Mouse (Mus musculus): ENCODE measurements around the gene B230307C23Rik. TPM values are rescaled to one million over a fixed set of nuclear protein-coding genes. Genes with fewer than 3 reads are reported as not detected.
A peak's percentile ranks its signal among the peaks of the same experiment; 100 is the strongest.
"Not testable (repeated sequence)": the region's sequence is repeated elsewhere in the genome, so short reads cannot be mapped to it uniquely, and the experiment has no call there.

Gene B230307C23Rik
- polyA plus RNA-seq, 1 experiment from 2014 or later, result 17.8 TPM

DNA sequence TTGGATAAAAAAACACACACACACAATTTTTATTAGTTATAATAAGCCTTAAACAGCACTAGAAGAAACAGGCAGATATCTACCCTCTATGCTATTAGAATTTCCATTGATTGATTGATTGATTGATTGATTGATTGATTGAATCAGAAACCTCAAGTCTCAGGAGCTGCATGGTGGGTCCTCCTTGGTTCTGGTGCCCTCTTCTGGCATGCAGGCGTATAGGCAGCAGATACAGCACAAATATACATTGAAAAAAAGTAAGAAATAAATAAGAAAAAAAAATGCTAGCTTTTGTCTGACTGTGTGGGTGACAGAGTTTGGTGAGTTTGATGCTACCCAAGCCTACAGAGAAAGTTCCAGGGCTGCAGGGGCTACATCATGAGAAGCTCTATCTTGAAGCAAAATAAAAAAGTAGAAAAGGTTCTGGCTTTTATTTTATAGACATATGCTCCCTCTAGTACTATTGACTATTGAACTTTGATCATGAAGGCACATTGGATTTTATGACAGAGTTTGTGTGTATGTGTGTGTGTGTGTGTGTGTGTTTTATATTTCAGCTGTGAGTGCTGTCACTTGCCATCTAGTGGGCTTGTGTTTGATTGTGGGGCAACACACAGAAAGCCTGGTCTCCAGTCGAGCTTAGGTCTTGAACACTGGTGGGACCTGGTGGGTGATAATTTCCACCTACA is 25.7 kb downstream of the B230307C23Rik start:
- H3K9me3 ChIP-seq, result peaks cover 20% of the 10 kb centered on the region
- H3K27me3 ChIP-seq, result no peaks in the 10 kb centered on the region
- no peak overlapping the region for H3K9ac ChIP-seq
- H3K4me1 ChIP-seq (replicated peaks), result no peaks in the 10 kb centered on the region
- H3K4me3 ChIP-seq, result no peak overlapping the region
- ATAC-seq (ENCODE audit: low FRiP score, low read depth), result no peak
- no peak overlapping the region for H3K27ac ChIP-seq (replicated peaks)
- H3K4me2 ChIP-seq, result no peak overlapping the region
- H3K36me3 ChIP-seq, result peaks cover 10% of the 10 kb centered on the region
- 80% methylated on average over 2 of the region's 2 CpGs for WGBS

DNA sequence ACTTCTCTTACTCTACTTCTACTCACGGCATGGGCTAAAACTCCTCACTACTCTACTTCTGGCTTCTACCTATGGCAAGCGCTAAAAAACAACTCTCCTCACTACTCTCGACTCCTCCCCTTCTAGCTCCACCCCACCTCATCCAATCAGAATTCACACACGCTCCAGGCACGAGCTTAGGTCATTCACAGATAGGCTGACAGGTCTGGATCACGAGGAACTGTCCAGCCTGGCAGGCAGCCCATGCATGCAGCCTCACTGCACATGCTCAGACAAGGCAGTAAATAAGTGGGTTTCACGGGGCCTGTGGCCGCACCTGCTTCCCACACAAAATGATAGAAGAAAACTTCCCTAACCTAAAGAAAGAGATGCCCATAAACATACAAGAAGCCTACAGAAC is 29.1 kb downstream of the B230307C23Rik start:
- H3K27me3 ChIP-seq; H3K27ac ChIP-seq (replicated peaks); H3K4me3 ChIP-seq; H3K9ac ChIP-seq; H3K4me1 ChIP-seq (replicated peaks); H3K4me2 ChIP-seq; ATAC-seq (ENCODE audit: low FRiP score, low read depth): not testable (repeated sequence)
- peaks cover 18% of the 10 kb centered on the region for H3K9me3 ChIP-seq
- 87% methylated on average over 8 of the region's 8 CpGs for WGBS
- peaks cover 12% of the 10 kb centered on the region for H3K36me3 ChIP-seq

DNA sequence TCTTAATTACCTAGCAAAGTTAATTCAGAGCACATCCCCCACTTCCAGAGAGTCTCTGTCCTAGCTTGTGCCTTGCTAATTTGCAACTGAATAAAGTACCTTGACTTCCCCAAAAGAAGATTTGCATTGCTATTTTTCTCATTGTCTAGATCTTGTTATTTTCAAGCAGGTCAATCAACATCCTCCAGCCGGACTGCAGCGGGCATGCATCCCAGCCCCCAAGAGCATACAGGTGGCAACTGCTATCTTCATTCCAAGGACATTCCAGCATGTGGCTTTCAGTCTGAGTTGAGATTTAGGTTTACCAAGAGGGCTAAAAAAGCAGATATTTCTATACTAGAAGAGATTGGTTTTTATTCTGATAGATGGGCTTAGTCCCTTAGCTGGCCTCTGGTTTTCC is 37.9 kb downstream of the B230307C23Rik start:
- H3K4me1 ChIP-seq (replicated peaks); H3K4me2 ChIP-seq; H3K9ac ChIP-seq; H3K27ac ChIP-seq (replicated peaks); ATAC-seq (ENCODE audit: low FRiP score, low read depth); H3K27me3 ChIP-seq; H3K9me3 ChIP-seq; H3K4me3 ChIP-seq: not testable (repeated sequence)
- WGBS, result 90% methylated on average over 2 of the region's 2 CpGs
- peaks cover 12% of the 10 kb centered on the region for H3K36me3 ChIP-seq

DNA sequence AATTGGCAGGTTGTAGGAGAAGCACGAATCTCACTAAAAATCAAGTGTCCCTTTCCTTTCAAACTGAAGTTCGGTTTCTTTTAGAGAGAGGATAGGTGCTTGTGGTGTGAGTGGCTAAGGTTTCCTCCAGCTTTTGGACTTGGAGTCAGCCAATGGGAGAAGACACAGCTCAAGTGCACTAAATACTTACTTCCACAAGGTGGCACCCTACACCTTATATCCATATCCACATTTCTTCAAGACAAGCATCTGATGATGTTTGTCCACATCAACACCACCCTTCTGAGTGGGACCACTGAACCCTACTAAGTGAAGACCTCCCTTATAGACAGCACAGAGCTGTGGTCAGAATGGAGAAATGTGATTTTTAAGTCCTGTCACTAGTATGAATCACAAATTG is 44.6 kb downstream of the B230307C23Rik start:
- no peaks in the 10 kb centered on the region for H3K27me3 ChIP-seq
- 0 out of 2 replicates have a peak, but pooled peaks cover 3% of the 10 kb centered on the region for H3K9me3 ChIP-seq
- ATAC-seq (ENCODE audit: low FRiP score, low read depth), result no peak
- no peaks in the 10 kb centered on the region for H3K36me3 ChIP-seq
- H3K9ac ChIP-seq, result no peak overlapping the region
- H3K4me2 ChIP-seq, result no peak overlapping the region
- no peak overlapping the region for H3K27ac ChIP-seq (replicated peaks)
- no peaks in the 10 kb centered on the region for H3K4me1 ChIP-seq (replicated peaks)
- no peak overlapping the region for H3K4me3 ChIP-seq
- WGBS, result 86% methylated on average over 2 of the region's 2 CpGs

DNA sequence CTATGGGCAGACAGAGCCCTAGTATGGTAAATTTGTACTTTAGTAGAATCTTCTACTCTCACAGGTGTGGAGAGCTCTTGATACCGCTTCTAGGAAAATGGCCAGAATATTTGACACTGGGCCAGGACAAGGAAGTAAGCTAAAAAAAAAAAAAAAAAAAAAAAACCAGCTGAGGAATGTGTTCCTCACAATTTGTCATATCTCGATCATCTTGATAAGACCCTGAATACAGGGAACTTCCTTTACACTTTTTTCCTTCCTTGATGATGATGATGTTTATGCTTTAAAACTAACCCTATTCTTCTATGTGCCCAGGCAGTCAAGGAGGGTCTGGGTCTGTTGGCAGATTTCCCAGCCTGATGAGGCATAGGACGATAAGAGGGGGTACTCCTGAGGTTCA is 82.3 kb downstream of the B230307C23Rik start:
- H3K27ac ChIP-seq (replicated peaks); H3K9me3 ChIP-seq; H3K27me3 ChIP-seq; H3K4me2 ChIP-seq; H3K36me3 ChIP-seq; ATAC-seq (ENCODE audit: low FRiP score, low read depth); H3K9ac ChIP-seq; H3K4me3 ChIP-seq: not testable (repeated sequence)
- 91% methylated on average over 3 of the region's 3 CpGs for WGBS
- H3K4me1 ChIP-seq (replicated peaks), result peaks cover 16% of the 10 kb centered on the region

DNA sequence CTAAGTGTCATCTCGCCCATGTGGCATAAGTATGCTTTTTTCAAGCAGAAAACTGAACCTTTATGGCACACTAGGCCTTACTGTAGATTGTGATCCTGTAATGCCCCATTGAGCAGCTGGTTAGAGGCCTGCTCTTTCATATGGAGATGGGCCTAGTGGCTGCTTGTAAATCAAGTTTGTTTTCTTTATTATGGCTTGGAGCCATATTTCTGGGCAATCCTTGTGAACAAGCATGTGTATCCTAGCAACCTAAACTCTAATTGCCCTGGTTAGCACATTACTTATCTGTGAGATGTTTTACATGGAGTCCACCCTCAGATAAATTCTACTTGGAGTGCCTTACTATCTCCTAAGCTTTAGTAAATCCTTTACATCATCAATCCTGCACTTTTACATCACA is 84.0 kb downstream of the B230307C23Rik start:
- WGBS, result 68% methylated on average over 1 of the region's 1 CpGs
- not testable (repeated sequence) for ATAC-seq (ENCODE audit: low FRiP score, low read depth); H3K27me3 ChIP-seq

More for the DNA sequence above, 84.0 kb downstream of the B230307C23Rik start:
- peaks cover 16% of the 10 kb centered on the region for H3K4me1 ChIP-seq (replicated peaks)
- not testable (repeated sequence) for H3K36me3 ChIP-seq, H3K9me3 ChIP-seq
- H3K9ac ChIP-seq, result peak overlapping the region; percentile 47; the same call in 1 of the 2 replicates
- peak overlapping the region; percentile 70; the same call in 1 of the 2 replicates for H3K27ac ChIP-seq (replicated peaks)
- peak overlapping the region; percentile 80 for H3K4me3 ChIP-seq
- peak overlapping the region; percentile 91 for H3K4me2 ChIP-seq

Other genes with a start within 250 kb of the B230307C23Rik start
- gene Ripk4, start 233.5 kb upstream of the B230307C23Rik start, polyA plus RNA-seq (2015; fragmentation: Nextera tagmentation; extraction: Ambion mirVana), result 0.39 and 0.57 TPM in 2 replicates
- 10.4 TPM in 2 replicates for gene Prdm15, start 145.5 kb upstream of the B230307C23Rik start, polyA plus RNA-seq (2015; fragmentation: Nextera tagmentation; extraction: Ambion mirVana)
- gene C2cd2, start 34.7 kb upstream of the B230307C23Rik start, polyA plus RNA-seq (2015; fragmentation: Nextera tagmentation; extraction: Ambion mirVana), result 16.7 and 19.6 TPM in 2 replicates
- 10.0 and 12.7 TPM in 2 replicates for gene Zbtb21, start 34.7 kb upstream of the B230307C23Rik start, polyA plus RNA-seq (2015; fragmentation: Nextera tagmentation; extraction: Ambion mirVana)
- 12.0 and 13.6 TPM in 2 replicates for gene A630089N07Rik, start 85.1 kb downstream of the B230307C23Rik start, polyA plus RNA-seq (2015; fragmentation: Nextera tagmentation; extraction: Ambion mirVana)

Data from hindbrain, embryonic 15.5 days (tissue).